Mouse (Mus musculus) ovary, adult 18-20 months (tissue): ENCODE data around the gene Sppl3.
"Not testable (repeated sequence)": the region's sequence is repeated elsewhere in the genome, so short reads cannot be mapped to it uniquely, and the experiment has no call there.

Source experiments
- DNase-seq: peaks from one replicate; pipeline ENCODE4 v3.0.0; 2022; ENCODE audit warnings: low spot score, mixed read lengths

The Sppl3 gene

DNA sequence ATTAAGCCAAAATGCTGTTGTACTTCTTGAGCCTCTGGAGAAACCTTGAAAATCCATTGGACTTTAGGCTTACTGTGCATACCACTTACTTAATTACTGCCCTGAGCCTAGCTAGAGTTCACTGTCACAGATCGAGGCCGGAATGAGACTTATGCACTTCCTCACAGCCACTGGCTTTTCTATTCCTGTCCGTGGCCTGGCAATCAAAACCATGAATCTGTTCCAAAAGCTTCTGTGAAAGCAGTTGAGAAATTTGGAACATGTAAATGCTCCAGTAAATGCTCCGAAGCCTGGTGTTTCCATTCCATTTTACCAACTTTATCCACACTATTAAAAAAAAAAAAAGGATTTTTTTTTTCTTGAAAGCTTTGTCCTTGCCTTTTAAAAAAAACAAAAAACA, 29.8 kb downstream of the Sppl3 start:
- DNase-seq = no peak

DNA sequence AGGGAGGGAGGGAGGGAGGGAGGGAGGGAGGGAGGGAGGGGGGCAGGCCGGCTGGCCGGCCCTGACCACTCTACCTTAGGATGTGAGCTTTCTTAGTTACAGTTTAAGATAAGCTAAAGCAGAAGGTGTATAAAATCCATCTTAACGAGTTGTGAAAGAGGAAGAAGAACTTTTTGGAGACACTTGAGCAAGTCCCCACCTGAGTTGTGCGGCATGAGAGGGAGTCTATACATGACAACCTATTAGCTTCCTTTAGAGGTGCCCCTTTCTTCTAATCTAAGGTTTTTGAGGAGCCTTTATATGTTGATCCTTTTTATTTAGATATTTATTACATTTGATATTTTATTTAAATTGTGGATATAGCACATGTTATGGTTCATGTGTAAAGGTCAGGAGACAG, 32.7 kb downstream of the Sppl3 start:
- no peak for DNase-seq

DNA sequence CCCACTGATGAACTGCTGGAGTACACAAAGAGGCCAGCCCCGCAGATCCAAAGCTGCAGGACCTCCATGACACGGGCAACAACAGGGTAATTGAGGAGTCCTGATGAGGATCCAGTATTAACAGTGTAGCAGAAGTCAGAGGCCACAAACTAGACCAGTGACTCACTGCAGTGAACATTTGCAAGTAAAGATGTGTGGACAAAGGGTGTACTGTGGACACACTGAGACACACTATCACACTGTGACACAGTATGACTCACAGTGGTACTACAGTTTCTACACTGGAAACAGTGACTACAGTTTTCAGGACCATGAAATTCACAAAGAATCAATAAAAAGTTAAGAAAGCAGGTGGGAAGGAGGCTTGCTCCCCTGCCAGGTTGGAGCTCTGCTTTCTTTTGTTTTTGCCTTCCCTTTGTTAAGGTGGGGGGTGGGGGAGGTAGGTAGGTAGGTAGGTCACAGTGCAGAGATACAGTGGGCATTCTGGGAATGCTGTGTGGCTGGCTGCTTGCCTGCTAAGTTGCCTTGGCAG, 34.3 kb downstream of the Sppl3 start:
- no peak for DNase-seq

DNA sequence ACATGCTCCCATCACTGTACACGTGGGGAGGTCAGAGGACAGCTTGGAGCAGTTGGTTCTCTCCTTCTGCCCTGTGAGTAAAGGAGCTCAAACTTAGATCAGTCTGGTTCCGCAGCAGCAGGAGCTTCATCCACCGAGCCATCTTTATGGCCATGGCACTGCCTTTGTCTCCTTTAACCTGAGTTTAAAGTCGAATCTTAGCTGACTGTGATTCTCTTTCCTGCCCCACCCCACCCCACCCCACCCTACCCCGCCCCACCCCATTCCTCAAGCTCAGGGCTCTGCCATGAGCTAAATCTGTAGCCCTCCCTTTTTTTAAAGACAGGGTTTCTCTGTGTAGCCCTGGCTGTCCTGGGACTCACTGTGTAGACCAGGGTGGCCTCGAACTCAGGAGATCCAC, 38.8 kb downstream of the Sppl3 start:
- no peak for DNase-seq

DNA sequence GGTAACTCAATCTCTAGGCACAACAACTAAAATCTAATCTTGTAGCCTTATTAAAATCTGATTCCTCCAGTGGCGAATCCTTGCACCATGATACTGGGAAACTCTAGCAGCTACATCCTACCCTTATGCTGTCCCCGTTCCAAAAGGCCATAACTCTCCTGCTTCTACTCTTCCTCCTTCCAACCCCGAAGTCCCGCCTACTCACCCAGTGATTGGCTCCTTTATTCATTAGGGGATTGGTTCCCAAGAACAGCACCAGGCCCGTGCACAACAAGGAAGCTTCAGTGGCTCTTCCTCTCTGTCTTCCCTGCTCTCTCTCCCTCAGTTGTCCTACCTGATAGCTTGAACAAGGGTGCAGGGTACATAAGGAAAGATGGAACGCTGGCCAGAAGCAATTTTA, 39.8 kb downstream of the Sppl3 start:
- no peak for DNase-seq

DNA sequence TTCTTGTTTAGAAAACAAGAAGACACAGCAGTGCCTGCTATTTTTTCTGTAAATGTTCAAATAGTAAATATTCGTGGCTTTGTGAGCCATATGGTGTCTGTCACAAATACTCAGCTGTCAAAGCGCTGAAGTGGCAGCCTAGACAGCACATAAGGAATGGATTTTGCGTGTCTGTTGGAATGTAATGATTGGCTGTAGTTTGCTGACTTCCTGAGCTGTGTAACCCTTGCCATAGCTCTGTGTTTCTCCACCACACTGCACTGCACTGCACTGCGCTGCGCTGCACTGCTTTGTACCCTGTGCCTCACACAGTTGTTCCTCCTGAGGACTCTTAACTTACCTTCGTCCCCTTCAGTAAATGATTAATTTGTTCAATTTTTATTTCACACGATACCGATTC, 41.6 kb downstream of the Sppl3 start:
- DNase-seq = no peak

DNA sequence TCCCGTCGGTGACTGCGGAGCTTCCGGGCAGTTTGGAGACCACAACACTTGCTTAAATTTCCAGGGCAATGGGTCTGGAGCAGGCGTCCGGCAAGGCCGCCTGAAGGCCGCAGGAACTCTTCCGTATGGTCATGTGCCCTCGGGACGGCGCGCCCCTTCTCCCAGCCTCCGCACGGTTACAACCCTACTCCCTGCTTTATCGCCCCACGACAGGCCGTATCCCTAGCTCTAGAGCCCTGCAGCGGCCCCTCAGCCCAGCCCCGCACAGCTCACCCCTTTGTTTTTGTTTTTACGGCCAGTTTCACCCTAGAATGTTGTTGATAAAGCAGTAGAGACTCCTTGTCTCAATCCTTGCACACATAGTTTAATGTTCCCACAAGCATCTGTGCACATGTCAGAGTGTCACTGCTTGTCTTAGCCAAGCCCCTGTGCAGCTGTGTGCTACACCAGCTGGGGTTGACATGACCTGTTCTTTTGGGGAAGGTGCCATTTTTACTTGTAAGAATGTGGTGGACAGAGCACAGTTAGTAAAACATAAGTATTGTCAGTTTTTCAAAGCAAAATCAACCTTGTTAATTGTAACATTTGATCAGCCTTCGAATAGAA, 43.0 kb downstream of the Sppl3 start:
- DNase-seq = no peak

DNA sequence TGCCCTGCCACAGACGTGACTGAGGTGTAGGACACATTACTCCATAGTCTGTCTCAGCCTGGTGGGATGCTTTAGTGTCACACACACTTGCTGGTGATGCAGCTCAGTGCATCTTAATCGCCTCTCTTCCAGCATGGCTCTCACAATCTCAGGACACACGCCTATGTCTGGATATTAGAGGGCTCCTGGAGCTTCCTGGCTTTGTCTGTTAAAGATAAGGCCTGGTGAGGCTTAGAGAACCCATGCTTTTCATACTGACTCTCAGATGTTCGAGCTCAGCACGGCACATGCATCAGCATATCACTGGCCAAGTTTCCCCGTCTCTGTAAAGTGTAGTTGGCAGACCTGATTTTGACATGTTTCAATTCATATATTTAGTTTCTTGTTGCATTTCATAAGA, 44.5 kb downstream of the Sppl3 start:
- no peak for DNase-seq

DNA sequence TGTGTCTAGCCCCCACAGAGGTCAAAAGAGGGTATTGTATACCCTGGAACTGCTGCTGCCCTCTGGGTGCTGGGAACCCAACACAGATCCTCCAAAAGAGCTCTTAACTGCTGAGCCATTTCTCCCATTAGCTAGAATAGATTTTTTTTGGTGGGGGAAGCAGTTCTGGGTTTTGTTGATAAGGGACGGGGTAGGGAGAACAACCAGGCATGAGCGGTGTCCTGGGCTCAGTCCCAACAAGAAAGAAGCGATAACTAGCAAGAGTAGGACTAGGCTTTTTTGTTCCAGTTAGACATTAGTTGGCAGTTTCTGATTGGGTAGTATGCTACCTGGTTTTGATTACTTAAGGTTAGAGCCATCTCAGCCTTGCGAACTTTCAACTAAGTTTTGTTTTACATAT, 46.2 kb downstream of the Sppl3 start:
- DNase-seq = no peak

DNA sequence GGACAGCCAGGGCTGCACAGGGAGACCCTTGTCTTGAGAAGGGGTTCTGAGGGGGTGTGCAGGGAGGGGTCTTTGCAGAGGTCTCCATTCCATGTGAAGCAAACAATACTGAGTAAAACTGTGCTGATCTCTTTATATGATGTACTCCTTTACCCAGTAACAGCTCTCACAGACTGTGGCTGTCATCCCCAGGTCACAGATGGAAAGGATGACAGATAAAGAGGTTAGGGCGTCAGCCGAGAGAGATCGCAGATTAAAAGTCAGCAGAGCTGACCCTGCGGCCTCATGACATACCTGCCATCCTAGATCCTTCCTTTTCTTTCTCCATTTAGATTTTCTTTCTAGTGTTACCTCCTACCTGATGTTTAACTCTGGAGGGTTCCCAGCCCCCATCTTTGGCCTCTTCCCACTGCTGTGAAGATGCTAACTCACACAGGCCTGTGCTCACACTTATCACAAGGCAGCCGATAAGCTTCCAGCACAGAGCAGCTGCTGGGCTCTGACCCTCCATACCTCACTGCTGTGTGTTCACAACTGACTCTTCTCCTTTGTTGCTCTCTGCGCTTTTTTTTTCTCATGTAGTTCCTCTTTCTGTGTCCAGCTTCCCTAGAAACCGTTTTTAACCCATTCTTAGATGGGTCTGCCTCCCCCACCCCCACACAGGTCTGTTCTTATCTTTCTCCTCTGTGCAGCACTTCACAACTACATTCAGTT, 47.8 kb downstream of the Sppl3 start:
- DNase-seq = no peak

DNA sequence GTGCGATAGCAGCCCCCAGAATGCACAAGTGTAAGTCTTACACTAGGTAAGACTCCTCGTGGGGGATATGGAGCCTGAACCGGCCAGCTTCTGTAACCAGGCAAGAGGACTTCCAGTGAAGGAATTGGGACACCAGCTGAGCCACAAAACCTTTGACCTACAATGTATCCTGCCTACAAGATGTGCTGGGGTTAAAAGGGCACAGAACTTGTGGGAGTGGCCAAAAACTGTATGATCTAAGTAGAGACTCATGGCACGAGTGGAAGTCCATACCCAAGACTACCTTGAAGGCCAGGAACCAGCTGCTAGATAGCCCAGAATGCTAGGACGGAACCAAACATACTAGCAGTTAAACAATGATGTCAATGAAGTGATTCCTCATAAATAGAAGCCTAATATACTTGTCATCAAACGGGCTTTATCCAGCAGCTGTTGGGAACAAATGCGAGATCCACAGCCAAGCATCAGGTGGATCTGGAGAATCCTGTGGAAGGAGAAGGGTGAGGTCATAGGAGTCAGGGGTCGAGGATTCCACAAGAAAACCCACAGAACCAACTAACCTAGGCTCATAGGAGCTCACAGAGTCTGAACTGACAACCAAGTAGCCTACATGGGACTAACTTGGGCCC, 49.2 kb downstream of the Sppl3 start:
- DNase-seq = no peak

DNA sequence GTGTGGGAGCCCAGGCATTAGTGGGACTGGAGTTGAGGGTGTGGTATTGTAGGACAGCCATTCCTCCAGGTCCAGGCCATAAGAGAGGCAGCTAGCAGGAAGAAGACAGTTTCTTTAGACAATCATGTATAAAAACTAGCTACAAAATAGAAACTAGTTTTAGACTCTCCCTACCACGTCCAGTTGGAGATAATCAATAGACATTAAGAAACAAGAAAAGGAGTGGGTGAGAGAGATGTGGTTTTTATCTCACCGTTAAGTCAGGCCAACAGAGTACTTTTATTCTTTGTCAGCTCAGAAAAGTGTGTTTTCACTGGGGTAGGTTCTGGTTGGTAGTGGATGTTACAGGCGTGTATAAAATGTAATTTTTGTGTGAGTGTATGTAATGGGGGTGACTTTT, 50.0 kb downstream of the Sppl3 start:
- DNase-seq = no peak

DNA sequence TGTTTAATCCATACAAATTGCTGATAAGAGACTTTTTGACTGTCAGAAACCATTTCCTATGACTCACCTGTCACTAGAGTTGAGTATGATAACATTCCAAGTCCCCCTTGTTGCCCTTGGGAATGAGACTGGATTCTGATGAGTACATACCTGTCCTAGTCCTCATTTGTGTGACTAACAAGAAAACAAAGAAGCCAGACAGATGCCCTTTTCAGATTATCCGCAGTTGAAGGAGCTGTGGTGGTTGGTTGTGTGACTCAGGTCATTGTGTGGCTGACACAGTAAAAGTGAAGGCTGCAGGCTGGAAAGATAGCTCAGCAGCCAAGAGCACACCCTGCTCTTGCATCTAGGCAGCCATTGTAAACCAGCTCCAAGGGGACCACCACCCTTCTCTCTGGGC, 51.6 kb downstream of the Sppl3 start:
- DNase-seq = no peak

DNA sequence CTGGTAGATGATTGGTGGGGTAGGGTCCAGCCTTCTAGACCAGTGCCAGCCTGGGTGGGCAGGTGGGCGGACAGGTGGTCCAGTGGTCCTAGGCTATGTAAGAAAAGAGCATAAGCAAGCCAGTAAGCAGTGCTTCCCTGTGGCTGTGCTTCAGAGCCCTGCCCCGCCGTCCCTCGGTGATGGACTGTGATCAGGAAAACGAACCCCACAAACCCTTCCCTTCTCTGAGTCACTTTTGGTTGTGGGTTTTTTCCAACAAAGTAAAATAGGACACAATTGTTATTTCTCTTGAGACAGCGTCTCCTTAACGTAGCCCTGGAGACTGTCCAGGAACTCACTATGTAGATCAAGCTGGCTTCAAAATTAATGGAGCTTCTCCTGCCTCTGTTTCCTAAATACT, 52.5 kb downstream of the Sppl3 start:
- DNase-seq = no peak

DNA sequence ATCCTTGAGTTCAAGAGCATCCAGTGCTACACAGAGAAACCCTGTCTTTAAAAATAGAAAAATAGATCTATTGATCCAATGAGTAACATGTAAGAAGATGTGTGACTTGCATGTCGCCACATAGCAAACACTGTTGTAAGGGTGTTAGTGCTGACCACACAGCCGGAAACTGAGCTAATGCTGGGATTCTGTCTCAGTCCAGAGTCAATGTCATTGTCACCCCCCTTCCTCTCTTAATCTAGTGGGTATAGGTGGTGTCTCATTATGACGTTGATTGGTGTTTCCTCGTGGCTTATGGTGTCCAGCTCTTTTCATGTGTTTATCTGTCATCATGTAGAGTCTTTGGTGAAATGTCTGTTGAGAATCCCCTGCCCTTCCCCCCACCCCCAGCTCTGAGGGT, 55.3 kb downstream of the Sppl3 start:
- DNase-seq = no peak

DNA sequence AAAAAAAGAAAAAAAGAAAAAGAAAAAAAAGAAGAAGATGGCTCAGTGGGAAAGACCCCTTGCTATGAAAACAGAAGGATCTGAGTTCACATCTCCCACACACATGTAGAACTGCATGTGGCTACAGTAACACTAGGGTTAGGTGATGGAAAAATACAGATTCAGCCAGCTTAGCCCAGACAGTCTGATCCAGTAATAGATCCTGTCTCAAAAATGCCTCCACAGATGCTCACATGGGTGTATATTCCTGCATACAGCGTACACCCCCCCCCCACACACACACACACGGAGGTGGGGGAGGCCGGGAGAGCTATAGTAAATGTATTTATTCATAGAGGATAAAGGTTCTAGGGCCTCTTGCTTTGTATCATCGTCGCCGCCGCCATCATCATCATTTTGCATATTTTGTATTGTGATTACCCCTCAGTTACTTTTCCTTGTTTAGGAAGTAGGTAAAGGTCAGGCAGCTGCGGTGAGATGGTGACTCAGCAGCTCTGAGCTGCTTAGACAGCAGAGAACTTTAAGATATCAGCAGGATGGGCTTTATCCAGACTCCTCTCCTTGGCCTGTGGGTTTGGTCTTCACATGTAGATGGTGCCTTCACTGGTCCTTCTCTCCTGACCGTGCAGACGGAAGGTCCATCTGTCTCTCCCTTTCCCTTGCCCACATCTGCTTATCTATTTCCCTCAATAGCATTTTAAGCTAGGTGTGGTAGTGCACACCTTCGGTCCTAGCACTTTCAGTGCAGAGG, 57.9 kb downstream of the Sppl3 start:
- no peak for DNase-seq

DNA sequence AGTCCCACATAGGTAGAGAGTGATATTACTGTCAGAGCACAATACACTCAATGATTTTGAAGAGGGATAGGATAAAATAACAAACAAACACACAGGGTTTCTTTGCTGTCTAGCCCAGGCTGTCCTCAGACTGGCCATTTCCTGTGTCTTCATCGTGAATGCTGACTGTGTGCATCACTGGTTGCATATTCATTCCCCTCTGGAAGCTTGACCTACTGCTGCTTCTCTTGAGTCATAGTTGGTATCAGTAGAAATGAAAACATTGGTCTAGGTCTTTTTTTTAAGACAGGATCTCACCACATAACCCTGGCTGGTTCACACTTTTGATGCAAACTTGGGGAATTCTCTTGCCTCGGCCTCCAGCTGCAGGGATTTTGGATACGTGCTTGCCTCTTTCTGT, 58.7 kb downstream of the Sppl3 start:
- DNase-seq = no peak

DNA sequence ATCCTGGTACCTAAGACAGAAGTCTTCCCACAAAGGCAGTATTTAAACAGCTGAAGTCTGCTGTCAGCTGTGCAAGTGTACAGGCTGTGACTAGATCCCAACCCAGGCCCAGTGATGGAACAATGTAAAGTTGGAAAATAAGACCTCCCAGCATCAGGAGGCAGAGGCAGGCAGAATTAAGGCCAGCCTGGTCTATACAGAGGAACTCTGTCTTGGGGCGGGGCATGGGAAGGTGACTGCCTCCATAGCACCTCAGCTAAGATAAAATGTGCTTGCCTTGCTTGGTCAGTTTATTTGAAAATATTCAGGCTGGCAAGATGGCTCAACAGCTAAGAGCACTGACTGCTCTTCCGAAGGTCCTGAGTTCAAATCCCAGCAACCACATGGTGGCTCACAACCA, 59.5 kb downstream of the Sppl3 start:
- no peak for DNase-seq

DNA sequence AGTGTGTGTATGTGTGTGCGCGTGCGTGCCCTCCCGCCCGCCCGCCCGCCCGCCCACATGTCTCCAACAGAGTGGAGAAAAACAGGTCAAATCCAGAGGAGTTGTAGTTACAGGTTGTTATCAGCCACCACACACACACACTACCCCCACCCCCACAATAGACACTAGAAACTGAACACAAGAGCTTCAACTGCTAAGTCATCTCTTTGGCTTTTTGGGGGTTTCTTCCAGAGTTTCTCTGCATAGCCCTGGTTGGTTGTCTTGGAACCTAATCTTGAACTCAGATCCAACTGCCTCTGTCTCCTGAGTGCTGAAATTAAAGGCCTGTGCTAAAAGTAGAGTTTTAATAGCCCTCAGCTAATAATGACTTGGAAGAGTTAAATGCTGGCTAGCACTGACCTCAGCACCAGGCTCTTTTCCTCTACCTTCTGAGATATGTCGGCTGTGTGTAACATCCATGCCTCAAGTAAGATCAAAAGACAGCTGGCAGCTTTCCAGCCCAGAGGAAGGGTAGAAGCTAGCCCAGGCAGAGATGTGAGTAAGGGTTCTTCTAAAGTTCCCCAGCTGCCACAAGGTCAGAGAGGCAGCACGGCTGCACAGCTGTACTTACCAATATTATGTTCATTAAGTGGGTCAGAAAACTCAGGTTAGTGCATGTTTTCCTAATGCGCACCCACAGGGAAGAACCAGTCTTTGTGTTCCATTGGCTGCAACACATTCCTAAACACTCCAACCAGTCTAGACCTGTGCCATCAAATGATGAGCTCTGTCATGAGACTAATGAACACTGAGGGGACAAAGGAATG, 60.4 kb downstream of the Sppl3 start:
- no peak for DNase-seq

DNA sequence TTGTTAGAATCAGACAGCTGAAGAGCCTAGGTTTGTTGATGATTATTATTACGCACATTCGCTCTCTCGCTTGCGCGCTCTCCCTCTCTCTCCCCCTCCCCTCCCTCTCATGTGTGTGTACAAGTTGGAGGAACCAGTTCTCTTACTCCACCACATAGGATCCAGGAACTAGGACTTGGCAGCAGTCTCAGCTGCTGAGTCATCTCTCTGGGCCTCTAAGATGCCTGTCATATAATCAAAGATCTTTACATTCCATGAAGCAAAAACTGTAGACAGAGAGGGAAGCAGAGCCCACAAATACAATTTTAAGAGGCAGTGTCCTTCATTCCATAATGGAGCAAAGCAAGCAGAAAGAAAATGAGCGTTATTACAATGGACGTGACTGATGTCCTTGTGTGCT, 61.2 kb downstream of the Sppl3 start:
- no peak for DNase-seq

DNA sequence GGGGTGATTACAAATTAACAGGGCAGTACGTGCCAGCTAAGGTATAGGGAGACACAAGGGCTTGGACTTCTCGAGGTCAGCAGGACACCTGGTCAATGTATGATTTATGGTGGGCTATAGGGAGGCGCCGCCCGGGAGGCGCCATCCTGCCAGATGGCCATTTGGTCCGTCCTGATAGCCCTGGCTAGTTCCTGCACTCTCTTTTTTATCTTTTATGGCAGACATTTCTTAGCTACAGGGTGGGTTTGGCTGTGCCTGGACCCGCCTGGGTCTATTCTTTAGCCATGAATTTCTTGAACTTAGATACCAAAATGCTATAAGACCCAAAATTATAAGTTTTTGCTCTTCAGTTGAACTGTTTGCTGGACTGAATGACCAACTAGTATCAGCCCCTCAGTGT, 62.4 kb downstream of the Sppl3 start:
- DNase-seq = not testable (repeated sequence)

DNA sequence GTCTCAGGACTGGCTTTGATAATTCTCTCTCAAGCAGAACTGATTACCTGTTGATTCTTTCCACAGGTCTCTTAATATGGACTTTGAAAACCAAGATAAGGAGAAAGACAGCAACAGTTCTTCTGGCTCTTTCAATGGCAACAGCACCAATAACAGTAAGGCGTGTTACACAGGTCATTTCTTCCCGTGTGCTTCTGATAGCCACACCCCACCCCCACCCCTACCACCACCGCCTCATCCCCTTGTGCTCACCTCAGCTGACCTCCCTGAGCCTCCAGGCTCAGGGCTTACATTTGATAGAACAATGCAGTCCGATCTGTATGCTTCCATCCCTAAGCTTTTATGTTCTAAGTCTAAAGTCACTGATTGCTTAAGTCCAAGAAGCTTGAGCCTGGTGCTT, 63.8 kb downstream of the Sppl3 start:
- no peak for DNase-seq
